Mouse (Mus musculus): Measurements from ENCODE around the gene Cenpp.

DNA sequence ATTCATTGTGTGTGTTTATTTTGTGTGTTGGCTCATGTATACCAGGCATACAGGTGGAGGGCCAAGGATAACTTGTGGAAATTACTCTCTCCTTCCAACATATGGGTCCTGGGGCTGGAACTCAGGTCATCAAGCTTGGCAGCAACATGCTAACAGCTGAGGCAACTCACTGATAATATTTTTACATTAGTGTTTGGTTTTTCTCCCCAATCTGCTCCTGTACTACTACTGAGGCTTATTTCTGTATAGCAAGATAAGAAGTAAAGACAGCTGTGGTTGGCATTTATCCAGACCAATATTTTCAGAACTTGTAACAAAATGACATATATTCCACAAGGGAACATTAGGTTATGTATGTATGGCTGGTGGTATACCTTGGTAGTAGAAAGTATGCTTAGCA, 34.2 kb downstream of the Cenpp start:
- no peak for TF ChIP-seq EP300 (IDR thresholded peaks at IDR 0.05; ENCODE audit: insufficient read depth, low read depth, low read length)
- no peak for TF ChIP-seq CTCF (IDR thresholded peaks at IDR 0.05; ENCODE audit: low read depth, low read length)
- TF ChIP-seq POLR2A (IDR thresholded peaks at IDR 0.05; ENCODE audit: insufficient read depth, low read length) = no peak
